Mouse (Mus musculus) G1E (cell line): Measurements from ENCODE around the gene Mup6.

Experiments used
- CTCF ChIP-seq: IDR thresholded peaks from 2 replicates; pipeline ENCODE4 v1.5.1; 2012; ENCODE audit warnings: low read depth, low read length, inconsistent platforms, mixed read lengths
- GATA1 ChIP-seq: IDR thresholded peaks from 2 replicates; pipeline ENCODE4 v1.6.1; 2012; ENCODE audit warnings: borderline replicate concordance, low read length, inconsistent platforms, mixed read lengths
- GATA2 ChIP-seq: IDR thresholded peaks from 2 replicates; pipeline ENCODE4 v1.6.1; 2012; ENCODE audit warnings: low read depth, low read length, inconsistent platforms, borderline replicate concordance
- POLR2AphosphoS5 ChIP-seq: IDR thresholded peaks from 2 replicates; pipeline ENCODE4 v1.6.1; 2012; ENCODE audit warnings: low read depth, low read length, inconsistent platforms; ENCODE audit not compliant: insufficient replicate concordance
- TAL1 ChIP-seq: conservative IDR thresholded peaks from 2 replicates; pipeline ENCODE4 v1.6.1; 2012; ENCODE audit warnings: low read depth, low read length, inconsistent platforms, mixed read lengths

GRCm38 (mm10) chr4:59914608-59915403 lies 49.3 kb upstream of the Mup6 start, which contains the start of gene Slc46a2:
- TF ChIP-seq CTCF = no peak
- no peak for TF ChIP-seq TAL1
- no peak for TF ChIP-seq GATA1
- TF ChIP-seq POLR2AphosphoS5 = no peak
- no peak for TF ChIP-seq GATA2
